Mouse (Mus musculus) limb, embryonic 15.5 days (tissue): ENCODE results near the gene Abtb2. TPM values are rescaled to one million over a fixed set of nuclear protein-coding genes. Genes with fewer than 3 reads are reported as not detected.
A peak's percentile ranks its signal among the peaks of the same experiment; 100 is the strongest.

Experiments
- ATAC-seq: fragments of 200-750 bp; cut with Nextera tagmentation; 2 replicates; pipeline ENCODE4 v1.8.0; 2017; ENCODE audit warnings: low read depth, moderate TSS enrichment; ENCODE audit not compliant: insufficient number of reproducible peaks, low FRiP score, low TSS enrichment
- H3K27ac ChIP-seq: fragments of 300-500 bp; sonication (generic); 2 replicates; pipeline ENCODE4 v1.5.1; 2015; ENCODE audit warnings: moderate library complexity, mild to moderate bottlenecking, inconsistent platforms
- H3K27me3 ChIP-seq: fragments of 300-500 bp; sonication (generic); 2 replicates; pipeline ENCODE4 v1.6.1; 2015; ENCODE audit warnings: inconsistent platforms
- H3K36me3 ChIP-seq: fragments of 300-500 bp; sonication (generic); 2 replicates; pipeline ENCODE4 v1.6.1; 2015; ENCODE audit warnings: inconsistent platforms
- H3K4me1 ChIP-seq: fragments of 300-500 bp; sonication (generic); 2 replicates; pipeline ENCODE4 v1.6.1; 2015; ENCODE audit warnings: inconsistent platforms
- H3K4me2 ChIP-seq: fragments of 300-500 bp; sonication (generic); 2 replicates; pipeline ENCODE4 v1.6.1; 2015; ENCODE audit warnings: mild to moderate bottlenecking, inconsistent platforms
- H3K4me3 ChIP-seq: fragments of 300-500 bp; sonication (generic); 2 replicates; pipeline ENCODE4 v1.5.1; 2015; ENCODE audit warnings: mild to moderate bottlenecking, inconsistent platforms
- H3K9ac ChIP-seq: fragments of 300-500 bp; sonication (generic); 2 replicates; pipeline ENCODE4 v1.6.1; 2015; ENCODE audit warnings: inconsistent platforms
- H3K9me3 ChIP-seq: fragments of 300-500 bp; sonication (generic); 2 replicates; pipeline ENCODE4 v1.6.1; 2016; ENCODE audit warnings: inconsistent platforms
- WGBS: fragments of 180-500 bp; shearing (Covaris S2); methylation state at CpG from one replicate; pipeline ENCODE4 v1.1.7; 2015; 5-methylcytosine and 5-hydroxymethylcytosine counted together
- polyA plus RNA-seq: library from polyadenylated mRNA; unstranded; fragments of >200 nt; fragmentation: Nextera tagmentation; extraction: Ambion mirVana; gene quantifications from 2 replicates; pipeline ENCODE4 v1.2.1, GENCODE M21; 2015

The Abtb2 gene
- polyA plus RNA-seq, 1 experiment from 2014 or later = 16.7 TPM

DNA sequence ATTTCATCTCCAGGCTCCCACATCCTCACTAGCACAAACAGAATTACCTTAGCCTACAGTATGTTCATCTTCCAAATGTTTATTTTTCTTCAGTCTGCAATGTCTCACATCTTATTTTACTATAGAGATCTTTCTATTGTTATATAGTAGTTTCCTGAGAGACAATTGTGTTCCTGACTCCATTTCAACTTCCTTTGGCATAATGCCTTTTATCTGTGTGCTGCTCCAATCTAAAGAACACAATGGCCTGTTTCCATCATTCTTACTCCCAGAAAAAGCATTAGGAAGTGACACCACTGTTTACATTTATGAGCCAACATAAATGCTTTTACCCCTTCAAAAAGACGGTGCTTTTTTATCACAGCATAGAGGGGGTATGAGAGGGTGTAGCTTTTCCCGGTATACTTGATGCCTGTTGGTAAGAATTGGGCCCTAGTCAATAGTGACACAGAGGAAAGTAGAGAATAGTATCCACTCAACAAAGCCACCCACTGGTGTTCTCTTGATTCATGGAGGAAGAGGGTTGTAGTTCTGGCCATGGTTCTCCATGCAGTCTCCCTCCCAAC lies 84.3 kb downstream of the Abtb2 start:
- Histone ChIP-seq H3K4me3 (no peak overlapping the region), H3K36me3 (no peaks in the 10 kb centered on the region), H3K4me2 (no peak overlapping the region), H3K27ac (no peak overlapping the region), H3K27me3 (no peaks in the 10 kb centered on the region), H3K9ac (no peak overlapping the region), H3K9me3 (no peaks in the 10 kb centered on the region), H3K4me1 (0 out of 2 replicates have a peak, but pooled peaks cover 3% of the 10 kb centered on the region)
- WGBS = 59% methylated on average over 2 of the region's 2 CpGs
- no peak for ATAC-seq

DNA sequence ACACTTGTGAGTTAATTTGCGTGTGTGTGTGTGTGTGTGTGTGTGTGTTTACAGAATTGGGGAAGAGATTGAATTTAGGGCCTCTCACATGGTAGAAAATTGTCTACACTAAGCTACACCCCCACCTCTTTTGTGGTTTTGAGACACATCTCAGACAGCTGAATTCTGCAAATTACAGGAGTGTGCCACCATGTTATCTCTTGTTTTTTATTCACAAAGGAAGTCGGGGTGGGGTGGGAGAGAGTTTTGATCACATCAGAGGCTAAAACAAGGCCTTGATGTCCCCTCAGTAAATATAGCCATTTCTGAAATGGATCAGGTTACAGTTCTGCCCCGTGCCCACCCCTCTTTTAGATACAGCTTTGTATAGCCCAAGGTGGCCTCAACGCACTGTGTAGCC lies 86.0 kb downstream of the Abtb2 start:
- Histone ChIP-seq H3K27me3 (no peaks in the 10 kb centered on the region), H3K9me3 (no peaks in the 10 kb centered on the region), H3K4me1 (0 out of 2 replicates have a peak, but pooled peaks cover 3% of the 10 kb centered on the region), H3K27ac (no peak overlapping the region), H3K9ac (no peak overlapping the region), H3K4me2 (no peak overlapping the region), H3K36me3 (no peaks in the 10 kb centered on the region), H3K4me3 (no peak overlapping the region)
- ATAC-seq = no peak
- 67% methylated on average over 4 of the region's 4 CpGs for WGBS

DNA sequence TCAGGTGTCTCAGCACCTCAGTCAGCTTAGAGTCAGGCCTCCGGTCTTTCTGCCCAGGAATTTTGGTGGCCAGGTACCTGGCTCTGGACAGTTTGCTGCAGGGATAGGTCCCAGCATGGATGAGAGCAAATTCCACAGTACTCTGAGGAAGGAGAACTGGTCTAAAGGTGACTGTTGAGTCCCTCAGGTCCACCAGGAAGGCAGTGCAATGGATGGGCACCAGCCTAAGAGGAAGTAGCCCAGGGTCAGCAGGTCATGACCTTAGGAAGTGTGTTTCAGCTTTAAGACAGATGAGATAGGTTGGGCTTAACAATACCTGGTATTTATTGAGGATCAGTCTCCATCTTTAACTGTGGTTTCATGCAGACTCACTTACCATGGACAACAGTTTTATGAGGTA lies 88.9 kb downstream of the Abtb2 start:
- WGBS = 89% methylated on average over 1 of the region's 1 CpGs
- no peak for ATAC-seq
- Histone ChIP-seq H3K27ac (no peak overlapping the region), H3K4me1 (peaks cover 8% of the 10 kb centered on the region), H3K27me3 (no peaks in the 10 kb centered on the region), H3K4me2 (no peak overlapping the region), H3K36me3 (no peaks in the 10 kb centered on the region), H3K9ac (no peak overlapping the region), H3K4me3 (no peak overlapping the region), H3K9me3 (no peaks in the 10 kb centered on the region)

DNA sequence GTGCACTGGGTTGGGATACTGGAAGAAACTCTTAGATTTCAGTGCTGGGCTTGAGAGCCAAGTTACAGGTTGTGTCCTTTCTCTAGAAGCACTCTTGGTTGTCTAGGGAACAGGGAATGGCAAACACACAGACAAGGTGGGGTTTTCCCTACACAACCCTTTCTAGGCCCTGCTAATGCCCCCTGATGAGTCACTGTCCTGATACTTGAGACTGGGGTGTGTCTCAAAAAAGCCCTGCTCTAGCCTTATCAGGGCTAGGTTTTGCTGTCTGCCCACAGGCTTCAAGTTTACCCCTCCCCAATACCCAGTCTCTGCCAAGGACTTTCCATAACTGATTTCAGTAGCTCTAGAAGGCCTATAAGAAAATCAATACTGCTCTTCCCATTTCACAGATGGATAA lies 89.9 kb downstream of the Abtb2 start:
- Histone ChIP-seq H3K4me2 (no peak overlapping the region), H3K27me3 (no peaks in the 10 kb centered on the region), H3K9me3 (no peaks in the 10 kb centered on the region), H3K36me3 (no peaks in the 10 kb centered on the region), H3K4me1 (peaks cover 11% of the 10 kb centered on the region), H3K9ac (no peak overlapping the region), H3K4me3 (no peak overlapping the region), H3K27ac (no peak overlapping the region)
- ATAC-seq = no peak

DNA sequence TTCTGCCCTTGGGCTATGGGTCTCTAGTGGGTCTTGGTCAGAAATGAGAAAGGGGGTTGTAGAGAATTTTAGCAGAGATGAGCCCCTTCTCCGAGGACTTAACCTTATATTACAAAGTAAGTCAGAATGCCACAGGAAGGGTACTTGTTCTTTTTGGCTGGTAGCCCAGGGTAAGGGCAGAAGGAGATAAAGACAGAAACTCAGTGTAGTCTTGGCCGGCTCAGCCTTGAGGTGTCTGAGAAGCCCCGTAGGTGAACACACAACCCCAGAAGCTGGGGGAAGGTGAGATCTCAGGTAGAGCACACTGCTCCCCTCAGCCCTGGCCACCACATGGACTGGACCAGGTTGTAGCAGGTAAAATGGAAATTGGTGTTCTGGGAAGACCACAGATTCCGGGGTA lies 93.1 kb downstream of the Abtb2 start:
- H3K9ac ChIP-seq = no peak overlapping the region
- no peaks in the 10 kb centered on the region for H3K36me3 ChIP-seq
- H3K9me3 ChIP-seq = no peaks in the 10 kb centered on the region
- no peak overlapping the region for H3K4me3 ChIP-seq
- H3K27me3 ChIP-seq = no peaks in the 10 kb centered on the region
- 76% methylated on average over 4 of the region's 4 CpGs for WGBS
- ATAC-seq = no peak
- H3K4me2 ChIP-seq = no peak overlapping the region
- H3K27ac ChIP-seq = no peak overlapping the region
- peaks cover 16% of the 10 kb centered on the region for H3K4me1 ChIP-seq

DNA sequence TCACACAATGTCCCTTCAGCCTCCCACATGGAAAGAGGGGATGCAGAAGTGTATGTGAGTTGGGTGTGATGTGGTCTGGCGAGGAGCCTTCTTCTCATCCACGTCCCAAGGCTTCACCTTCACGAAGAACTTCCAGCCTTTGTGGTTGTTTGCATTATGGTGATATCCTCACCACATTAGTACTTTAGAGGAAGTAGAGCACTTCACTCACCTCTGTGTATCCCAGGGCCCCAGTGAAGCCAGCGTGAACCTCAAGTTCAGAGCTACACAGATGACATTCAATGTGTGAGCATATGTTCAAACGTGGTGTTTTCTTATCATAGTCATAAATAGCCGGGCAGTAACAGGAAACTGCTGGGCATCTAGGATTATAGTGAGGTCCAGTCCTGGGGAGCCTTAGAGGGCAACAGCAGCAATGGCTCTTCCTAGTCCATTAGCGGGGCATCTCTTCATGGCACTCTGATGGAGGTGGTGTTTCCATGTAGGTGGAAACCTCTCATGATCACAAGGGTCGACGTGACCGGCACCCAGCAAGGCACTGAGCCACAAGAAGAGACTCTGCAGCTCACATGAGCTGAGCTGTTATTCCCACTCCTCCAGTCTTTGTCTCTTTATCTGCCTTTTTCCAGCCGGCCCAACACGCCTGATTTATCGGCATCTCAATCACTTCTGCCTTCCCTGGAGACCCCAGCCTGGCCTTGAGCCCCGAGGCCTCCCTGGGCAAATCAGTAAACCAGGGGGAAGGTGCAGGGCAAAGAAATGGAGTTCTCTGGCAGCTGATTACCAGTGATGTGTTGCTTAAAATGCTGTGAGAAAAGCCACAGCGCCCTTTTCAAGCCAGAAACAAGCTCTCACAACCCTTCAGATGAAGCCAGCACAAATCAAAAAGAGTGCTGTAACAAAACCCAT lies 93.8 kb downstream of the Abtb2 start:
- no peak for ATAC-seq
- Histone ChIP-seq H3K27me3 (no peaks in the 10 kb centered on the region), H3K4me2 (no peak overlapping the region), H3K4me3 (no peak overlapping the region), H3K4me1 (peaks cover 16% of the 10 kb centered on the region), H3K36me3 (no peaks in the 10 kb centered on the region), H3K9ac (no peak overlapping the region), H3K9me3 (no peaks in the 10 kb centered on the region), H3K27ac (no peak overlapping the region)
- WGBS = 81% methylated on average over 15 of the region's 15 CpGs

DNA sequence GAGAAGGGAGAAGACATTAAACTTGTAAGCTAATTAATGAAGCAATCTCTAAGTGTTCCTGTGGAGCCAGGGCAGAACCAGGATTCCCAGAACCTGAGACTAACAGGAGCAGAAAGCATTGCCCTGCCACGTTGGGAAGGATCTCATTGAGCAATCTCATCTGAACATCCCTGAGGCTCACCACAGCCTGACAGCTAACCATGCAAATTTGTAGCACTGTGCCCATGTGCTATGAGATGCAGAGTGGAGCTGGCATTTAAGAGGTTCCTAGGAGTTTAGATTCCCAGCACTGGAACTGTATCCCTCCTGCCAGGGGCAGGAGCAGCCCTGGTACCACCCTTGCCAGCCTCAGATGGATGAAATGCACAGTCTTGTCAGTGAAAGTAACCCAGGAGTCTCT lies 95.6 kb downstream of the Abtb2 start:
- Histone ChIP-seq H3K4me1 (peaks cover 16% of the 10 kb centered on the region), H3K9me3 (no peaks in the 10 kb centered on the region), H3K4me3 (no peak overlapping the region), H3K27ac (0 out of 2 replicates have a peak overlapping the region, but pooled peaks have one; percentile 59), H3K36me3 (no peaks in the 10 kb centered on the region), H3K9ac (no peak overlapping the region), H3K27me3 (no peaks in the 10 kb centered on the region), H3K4me2 (no peak overlapping the region)
- no peak for ATAC-seq
- 36% methylated on average over 1 of the region's 1 CpGs for WGBS

DNA sequence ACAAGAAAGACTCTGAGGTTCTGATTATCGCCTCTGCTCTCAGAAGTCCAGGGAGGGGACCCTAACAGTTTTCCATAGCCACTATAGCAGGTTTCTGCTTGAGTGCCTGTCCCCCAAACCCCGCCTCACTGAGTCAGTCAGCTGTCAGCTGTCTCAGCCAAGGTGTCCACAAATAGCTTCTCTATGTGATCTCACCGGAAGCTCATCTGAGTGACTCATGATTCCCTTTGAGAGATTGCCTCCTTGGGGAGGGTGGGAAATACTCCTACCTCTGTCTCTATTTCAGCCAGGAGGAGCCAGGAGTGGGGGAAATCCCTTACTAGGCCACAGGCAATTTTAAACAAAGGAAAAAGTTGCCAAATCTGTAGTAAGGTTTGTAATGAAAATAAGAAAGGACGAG lies 96.0 kb downstream of the Abtb2 start:
- peaks cover 16% of the 10 kb centered on the region for H3K4me1 ChIP-seq
- no peaks in the 10 kb centered on the region for H3K9me3 ChIP-seq
- H3K27ac ChIP-seq = 0 out of 2 replicates have a peak overlapping the region, but pooled peaks have one; percentile 59
- no peak overlapping the region for H3K9ac ChIP-seq
- 0 out of 2 replicates have a peak, but pooled peaks have one; percentile 25 for ATAC-seq
- H3K4me2 ChIP-seq = no peak overlapping the region
- WGBS = 49% methylated on average over 4 of the region's 4 CpGs
- H3K36me3 ChIP-seq = no peaks in the 10 kb centered on the region
- H3K4me3 ChIP-seq = no peak overlapping the region
- no peaks in the 10 kb centered on the region for H3K27me3 ChIP-seq

DNA sequence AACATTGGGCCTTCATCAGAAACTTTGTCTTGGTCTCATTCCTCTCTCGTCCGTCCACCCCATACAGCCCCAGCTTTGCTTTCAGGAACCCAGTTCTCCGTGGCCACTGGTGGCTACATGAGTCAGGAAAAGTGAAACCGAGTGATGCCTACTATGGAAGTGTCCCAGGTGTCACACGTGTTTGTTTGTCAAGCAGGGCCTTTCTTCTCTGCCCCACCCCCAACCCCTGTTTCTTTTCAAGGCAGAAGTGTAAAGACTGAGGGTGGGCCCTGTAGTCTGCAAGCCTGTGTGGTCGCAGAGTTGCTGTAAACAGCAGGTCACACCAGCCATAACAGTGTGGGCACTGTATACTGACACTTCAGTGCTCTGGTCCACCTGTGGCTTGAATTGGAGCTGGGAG lies 98.2 kb downstream of the Abtb2 start:
- H3K27me3 ChIP-seq = no peaks in the 10 kb centered on the region
- H3K9me3 ChIP-seq = no peaks in the 10 kb centered on the region
- no peak overlapping the region for H3K27ac ChIP-seq
- H3K4me2 ChIP-seq = no peak overlapping the region
- peaks cover 31% of the 10 kb centered on the region for H3K4me1 ChIP-seq
- no peak overlapping the region for H3K9ac ChIP-seq
- H3K36me3 ChIP-seq = no peaks in the 10 kb centered on the region
- H3K4me3 ChIP-seq = no peak overlapping the region
- WGBS = 73% methylated on average over 6 of the region's 6 CpGs
- no peak for ATAC-seq

DNA sequence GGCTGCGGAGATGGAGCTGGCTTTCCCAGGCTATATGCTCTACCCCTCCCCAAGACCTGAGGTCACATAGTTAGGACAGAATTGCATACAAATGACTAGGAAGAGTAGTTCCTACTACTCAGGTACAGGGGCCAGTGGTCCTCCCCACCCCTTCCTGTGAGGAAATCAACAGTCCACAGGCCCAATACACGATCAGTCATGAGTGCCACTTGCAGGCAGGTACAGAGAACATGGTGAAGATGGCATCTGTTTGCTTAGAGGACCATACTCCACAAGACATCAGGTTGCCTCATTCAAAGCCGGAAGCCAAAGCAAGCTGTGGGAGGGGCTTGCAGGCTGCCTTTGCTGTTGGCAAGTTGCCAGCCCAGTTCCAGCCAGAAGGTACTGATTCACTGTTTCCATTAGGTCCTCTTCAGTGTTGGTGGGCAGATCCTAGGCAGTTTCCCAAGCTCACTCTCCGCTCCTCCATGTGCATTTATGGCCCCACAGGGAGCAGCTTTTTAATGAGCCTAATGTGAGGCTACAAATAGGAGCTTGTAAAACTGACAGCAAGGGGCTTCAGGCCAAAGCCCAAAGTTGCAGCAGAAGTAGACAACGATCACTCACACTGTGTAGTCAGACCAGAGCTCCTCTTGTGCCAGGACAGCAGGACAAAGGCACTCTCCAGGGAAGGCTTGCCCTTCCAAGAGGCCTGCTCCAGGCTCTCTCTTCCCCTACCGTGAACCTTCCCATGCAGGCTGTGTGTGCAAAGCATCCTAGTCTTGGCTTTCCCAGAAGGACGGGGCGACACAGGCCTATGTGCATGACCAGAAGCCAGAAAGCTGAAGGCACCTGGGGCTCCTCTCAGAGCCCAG lies 102.1 kb downstream of the Abtb2 start:
- Histone ChIP-seq H3K4me2 (no peak overlapping the region), H3K4me1 (peaks cover 50% of the 10 kb centered on the region), H3K36me3 (no peaks in the 10 kb centered on the region), H3K9me3 (no peaks in the 10 kb centered on the region), H3K4me3 (no peak overlapping the region), H3K27ac (0 out of 2 replicates have a peak overlapping the region, but pooled peaks have one; percentile 14), H3K27me3 (no peaks in the 10 kb centered on the region), H3K9ac (no peak overlapping the region)
- peak; percentile 70; the same call in 1 of the 2 replicates for ATAC-seq
- WGBS = 31% methylated on average over 8 of the region's 8 CpGs

DNA sequence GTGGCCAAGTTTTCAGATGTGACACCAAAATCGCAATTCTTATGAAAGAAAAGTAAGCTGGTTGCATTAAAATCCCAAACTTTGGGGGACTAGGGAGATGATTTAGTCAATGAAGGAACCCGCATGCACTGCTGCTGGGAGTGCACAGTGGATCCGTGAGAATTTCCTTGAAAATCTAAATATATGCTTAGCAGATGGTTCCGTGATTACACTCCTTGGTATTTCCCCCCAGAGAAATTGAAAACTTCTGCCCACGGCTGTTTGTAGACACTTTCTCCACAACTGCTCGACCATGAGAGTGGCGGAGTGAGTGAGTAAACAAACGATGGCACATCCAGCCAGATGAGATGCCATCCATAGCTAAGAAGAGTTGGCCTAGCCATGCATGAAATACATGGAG lies 102.8 kb downstream of the Abtb2 start:
- H3K9me3 ChIP-seq = no peaks in the 10 kb centered on the region
- no peaks in the 10 kb centered on the region for H3K27me3 ChIP-seq
- peaks cover 50% of the 10 kb centered on the region for H3K4me1 ChIP-seq
- no peak overlapping the region for H3K4me2 ChIP-seq
- ATAC-seq = no peak
- H3K27ac ChIP-seq = no peak overlapping the region
- 64% methylated on average over 8 of the region's 8 CpGs for WGBS
- no peak overlapping the region for H3K9ac ChIP-seq
- no peak overlapping the region for H3K4me3 ChIP-seq
- no peaks in the 10 kb centered on the region for H3K36me3 ChIP-seq

DNA sequence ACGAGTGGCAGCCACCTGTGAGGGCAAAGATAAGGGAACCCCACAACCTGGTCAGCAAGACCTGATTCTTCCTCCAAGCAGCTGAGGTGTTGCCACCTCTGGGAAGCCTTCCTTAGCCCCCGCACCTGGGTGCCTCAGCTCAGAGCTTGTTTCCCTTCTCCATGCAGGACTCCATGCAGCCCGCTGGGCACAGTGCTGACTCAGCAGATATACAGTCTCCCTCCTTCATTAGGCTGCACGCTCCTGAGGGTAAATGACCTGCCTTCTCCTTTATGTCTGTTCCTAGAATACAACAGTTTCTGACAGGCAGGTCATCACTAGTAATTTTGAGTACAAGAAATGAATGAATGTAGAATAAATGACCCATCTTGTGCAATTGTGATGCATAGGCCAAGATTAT lies 103.5 kb downstream of the Abtb2 start:
- ATAC-seq = no peak
- no peak overlapping the region for H3K9ac ChIP-seq
- H3K36me3 ChIP-seq = no peaks in the 10 kb centered on the region
- no peak overlapping the region for H3K4me2 ChIP-seq
- no peak overlapping the region for H3K4me3 ChIP-seq
- H3K4me1 ChIP-seq = peaks cover 50% of the 10 kb centered on the region
- WGBS = 86% methylated on average over 4 of the region's 4 CpGs
- no peak overlapping the region for H3K27ac ChIP-seq
- H3K9me3 ChIP-seq = no peaks in the 10 kb centered on the region
- no peaks in the 10 kb centered on the region for H3K27me3 ChIP-seq
